Mouse (Mus musculus): ENCODE measurements around the gene Gpatch2. TPM values are rescaled to one million over a fixed set of nuclear protein-coding genes. Genes with fewer than 3 reads are reported as not detected.

Gpatch2 gene
- polyA plus RNA-seq, 1 experiment, result 9.8 TPM

DNA sequence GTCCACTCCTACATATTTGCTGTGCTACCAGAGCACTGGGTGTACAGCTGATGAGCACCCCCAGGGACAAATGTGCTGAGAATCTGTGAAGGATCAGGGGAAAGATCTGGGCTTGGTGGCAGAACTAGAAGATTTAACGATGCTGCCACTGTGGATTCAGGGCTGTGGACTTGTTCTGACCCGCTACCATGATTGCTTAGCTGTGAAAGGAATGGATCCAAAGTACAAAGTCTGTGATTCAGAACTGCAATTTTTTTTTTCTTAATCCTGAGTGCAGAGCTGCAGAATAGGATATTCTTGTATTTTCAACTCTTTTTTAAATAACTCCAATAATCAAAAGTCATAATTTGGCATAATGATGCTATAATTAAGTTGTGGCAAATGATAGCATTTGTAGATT is 100.5 kb downstream of the Gpatch2 start:
- Histone ChIP-seq H3K4me3 (replicated peaks; ENCODE audit: control insufficient read depth, low read depth, low read length) (no peak overlapping the region), H3K4me1 (ENCODE audit: control insufficient read depth, insufficient read depth, low read length) (no peaks in the 10 kb centered on the region), H3K27ac (ENCODE audit: control insufficient read depth, insufficient read depth, low read depth, low read length, poor library complexity) (no peak overlapping the region)
- TF ChIP-seq POLR2A (IDR thresholded peaks at IDR 0.05; ENCODE audit: borderline replicate concordance, control insufficient read depth, low read depth, low read length) (no peak), CTCF (IDR thresholded peaks at IDR 0.05; ENCODE audit: control insufficient read depth, insufficient read depth, low read length) (no peak)
- WGBS, result 90% methylated on average over 2 of the region's 2 CpGs

DNA sequence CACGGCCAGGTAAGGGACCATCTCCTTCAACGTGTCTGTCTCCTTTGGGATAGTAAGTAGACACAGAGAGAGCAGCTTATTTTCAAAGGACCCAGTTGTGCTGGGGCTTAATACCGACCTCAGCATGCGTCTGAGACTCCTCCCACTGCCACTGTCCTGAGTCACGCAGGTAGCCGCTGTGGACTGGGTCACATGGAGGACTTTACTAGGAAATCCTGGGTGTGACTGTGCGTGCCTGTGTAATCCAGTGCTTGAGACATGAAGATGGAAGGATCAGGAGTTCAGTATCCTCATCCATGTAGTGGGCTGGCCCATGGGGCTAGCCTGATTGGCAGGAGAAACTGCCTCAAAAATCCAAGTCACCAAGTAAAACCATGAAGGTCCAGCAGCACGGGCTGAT is 101.2 kb downstream of the Gpatch2 start:
- Histone ChIP-seq H3K4me1 (ENCODE audit: control insufficient read depth, insufficient read depth, low read length) (no peaks in the 10 kb centered on the region), H3K27ac (ENCODE audit: control insufficient read depth, insufficient read depth, low read depth, low read length, poor library complexity) (no peak overlapping the region), H3K4me3 (replicated peaks; ENCODE audit: control insufficient read depth, low read depth, low read length) (no peak overlapping the region)
- no peak for TF ChIP-seq CTCF (IDR thresholded peaks at IDR 0.05; ENCODE audit: control insufficient read depth, insufficient read depth, low read length)
- TF ChIP-seq POLR2A (IDR thresholded peaks at IDR 0.05; ENCODE audit: borderline replicate concordance, control insufficient read depth, low read depth, low read length), result no peak
- 77% methylated on average over 8 of the region's 8 CpGs for WGBS

GRCm38 (mm10) chr1:187321814-187322213 is 106.5 kb downstream of the Gpatch2 start:
- no peaks in the 10 kb centered on the region for H3K4me1 ChIP-seq (ENCODE audit: control insufficient read depth, insufficient read depth, low read length)
- 69% methylated on average over 3 of the region's 3 CpGs for WGBS
- TF ChIP-seq CTCF (IDR thresholded peaks at IDR 0.05; ENCODE audit: control insufficient read depth, insufficient read depth, low read length) (no peak), POLR2A (IDR thresholded peaks at IDR 0.05; ENCODE audit: borderline replicate concordance, control insufficient read depth, low read depth, low read length) (no peak)
- H3K27ac ChIP-seq (ENCODE audit: control insufficient read depth, insufficient read depth, low read depth, low read length, poor library complexity), result no peak overlapping the region
- H3K4me3 ChIP-seq (replicated peaks; ENCODE audit: control insufficient read depth, low read depth, low read length), result no peak overlapping the region

GRCm38 (mm10) chr1:187322505-187323208 is 107.3 kb downstream of the Gpatch2 start:
- no peak overlapping the region for H3K4me3 ChIP-seq (replicated peaks; ENCODE audit: control insufficient read depth, low read depth, low read length)
- TF ChIP-seq CTCF (IDR thresholded peaks at IDR 0.05; ENCODE audit: control insufficient read depth, insufficient read depth, low read length) (no peak), POLR2A (IDR thresholded peaks at IDR 0.05; ENCODE audit: borderline replicate concordance, control insufficient read depth, low read depth, low read length) (no peak)
- no peaks in the 10 kb centered on the region for H3K4me1 ChIP-seq (ENCODE audit: control insufficient read depth, insufficient read depth, low read length)
- WGBS, result 84% methylated on average over 8 of the region's 8 CpGs
- no peak overlapping the region for H3K27ac ChIP-seq (ENCODE audit: control insufficient read depth, insufficient read depth, low read depth, low read length, poor library complexity)

GRCm38 (mm10) chr1:187323209-187323589 is 107.9 kb downstream of the Gpatch2 start:
- no peak for TF ChIP-seq POLR2A (IDR thresholded peaks at IDR 0.05; ENCODE audit: borderline replicate concordance, control insufficient read depth, low read depth, low read length)
- TF ChIP-seq CTCF (IDR thresholded peaks at IDR 0.05; ENCODE audit: control insufficient read depth, insufficient read depth, low read length), result no peak
- H3K4me1 ChIP-seq (ENCODE audit: control insufficient read depth, insufficient read depth, low read length), result no peaks in the 10 kb centered on the region
- no peak overlapping the region for H3K4me3 ChIP-seq (replicated peaks; ENCODE audit: control insufficient read depth, low read depth, low read length)
- 86% methylated on average over 1 of the region's 1 CpGs for WGBS
- no peak overlapping the region for H3K27ac ChIP-seq (ENCODE audit: control insufficient read depth, insufficient read depth, low read depth, low read length, poor library complexity)

GRCm38 (mm10) chr1:187342551-187342950 is 127.2 kb downstream of the Gpatch2 start:
- H3K4me1 ChIP-seq (ENCODE audit: control insufficient read depth, insufficient read depth, low read length), result no peaks in the 10 kb centered on the region; the same call in 1 of the 2 replicates
- H3K27ac ChIP-seq (ENCODE audit: control insufficient read depth, insufficient read depth, low read depth, low read length, poor library complexity), result no peak overlapping the region
- 82% methylated on average over 2 of the region's 2 CpGs for WGBS
- no peak for TF ChIP-seq POLR2A (IDR thresholded peaks at IDR 0.05; ENCODE audit: borderline replicate concordance, control insufficient read depth, low read depth, low read length)
- no peak for TF ChIP-seq CTCF (IDR thresholded peaks at IDR 0.05; ENCODE audit: control insufficient read depth, insufficient read depth, low read length)
- no peak overlapping the region for H3K4me3 ChIP-seq (replicated peaks; ENCODE audit: control insufficient read depth, low read depth, low read length)

GRCm38 (mm10) chr1:187345156-187345555 is 129.8 kb downstream of the Gpatch2 start:
- 88% methylated on average over 5 of the region's 5 CpGs for WGBS
- TF ChIP-seq POLR2A (IDR thresholded peaks at IDR 0.05; ENCODE audit: borderline replicate concordance, control insufficient read depth, low read depth, low read length) (no peak), CTCF (IDR thresholded peaks at IDR 0.05; ENCODE audit: control insufficient read depth, insufficient read depth, low read length) (no peak)
- H3K27ac ChIP-seq (ENCODE audit: control insufficient read depth, insufficient read depth, low read depth, low read length, poor library complexity), result no peak overlapping the region
- H3K4me3 ChIP-seq (replicated peaks; ENCODE audit: control insufficient read depth, low read depth, low read length), result no peak overlapping the region
- no peaks in the 10 kb centered on the region; the same call in 1 of the 2 replicates for H3K4me1 ChIP-seq (ENCODE audit: control insufficient read depth, insufficient read depth, low read length)

GRCm38 (mm10) chr1:187346923-187347322 is 131.6 kb downstream of the Gpatch2 start:
- peak overlapping the region; percentile 72 for H3K27ac ChIP-seq (ENCODE audit: control insufficient read depth, insufficient read depth, low read depth, low read length, poor library complexity)
- H3K4me3 ChIP-seq (replicated peaks; ENCODE audit: control insufficient read depth, low read depth, low read length), result no peak overlapping the region
- H3K4me1 ChIP-seq (ENCODE audit: control insufficient read depth, insufficient read depth, low read length), result no peaks in the 10 kb centered on the region; the same call in 1 of the 2 replicates
- no peak for TF ChIP-seq CTCF (IDR thresholded peaks at IDR 0.05; ENCODE audit: control insufficient read depth, insufficient read depth, low read length)
- TF ChIP-seq POLR2A (IDR thresholded peaks at IDR 0.05; ENCODE audit: borderline replicate concordance, control insufficient read depth, low read depth, low read length), result no peak
- 48% methylated on average over 11 of the region's 11 CpGs for WGBS

Measured in bone marrow, adult 2 months (tissue).